Mouse (Mus musculus): ENCODE results near the gene Cdk18.

GRCm38 (mm10) chr1:132099775-132100174, 39.7 kb downstream of the Cdk18 start:
- TF ChIP-seq CTCF (conservative IDR thresholded peaks at IDR 0.05; ENCODE audit: insufficient read depth, insufficient read length, low read depth, low read length) (no peak), POLR2A (IDR thresholded peaks at IDR 0.05; ENCODE audit: low read depth, low read length) (no peak)

Measured in kidney, adult 2 months (tissue).